Mouse (Mus musculus) granulocyte monocyte progenitor cell, adult 5-6 weeks (primary cell): ENCODE measurements around the gene Dnajb14. TPM values are rescaled to one million over a fixed set of nuclear protein-coding genes. Genes with fewer than 3 reads are reported as not detected.

Experiments
- ATAC-seq: replicated peaks from 2 replicates; pipeline ENCODE4 v1.8.0; 2016; ENCODE audit warnings: mild to moderate bottlenecking, moderate TSS enrichment, inconsistent platforms; ENCODE audit not compliant: poor library complexity, severe bottlenecking
- total RNA-seq, 2 experiments: library from RNA; stranded (forward) in 1 of 2; stranded (reverse) in 1 of 2; fragments of 200-712, 200-1000 nt in 1 of 2; fragments of >200 nt in 1 of 2; fragmentation: Nextera tagmentation in 1 of 2; gene quantifications; 2 replicates each; pipeline ENCODE4 v1.2.3; 2014 to 2017

The Dnajb14 gene
- total RNA-seq (2014; fragmentation: Nextera tagmentation): 6.2 and 7.4 TPM in 2 replicates
- 4.8 and 7.1 TPM in 2 replicates for total RNA-seq (2017)

GRCm38 (mm10) chr3:137867437-137868093 lies at the start of gene Dnajb14:
Gene Dnajb14, plus strand, starts transcription at chr3:137867675.
- ATAC-seq: peak; percentile 1

GRCm38 (mm10) chr3:137818713-137819112 lies 48.8 kb upstream of the Dnajb14 start:
- no peak for ATAC-seq

GRCm38 (mm10) chr3:137820688-137821467 lies 46.6 kb upstream of the Dnajb14 start:
- peak; percentile 77 for ATAC-seq

- 0 out of 2 replicates have a peak, but pooled peaks have one; percentile 45 for ATAC-seq
These were observed 44.2 kb upstream of the Dnajb14 start for GRCm38 (mm10) chr3:137823317-137823716.

- ATAC-seq: no peak
These were observed 39.8 kb upstream of the Dnajb14 start for GRCm38 (mm10) chr3:137827678-137828077.

- peak; percentile 59; the same call in 1 of the 2 replicates for ATAC-seq
These were observed 36.3 kb upstream of the Dnajb14 start for GRCm38 (mm10) chr3:137831156-137831555.

GRCm38 (mm10) chr3:137833128-137833527 lies 34.3 kb upstream of the Dnajb14 start:
- peak; percentile 40; the same call in 1 of the 2 replicates for ATAC-seq

- ATAC-seq: no peak
These were observed 33.8 kb upstream of the Dnajb14 start for GRCm38 (mm10) chr3:137833698-137834097.

GRCm38 (mm10) chr3:137836543-137836942 lies 30.9 kb upstream of the Dnajb14 start:
- no peak for ATAC-seq

- ATAC-seq: no peak
These were observed 29.3 kb upstream of the Dnajb14 start for GRCm38 (mm10) chr3:137838160-137838559.

GRCm38 (mm10) chr3:137842944-137843343 lies 24.5 kb upstream of the Dnajb14 start:
- no peak for ATAC-seq

- no peak for ATAC-seq
These were observed 23.2 kb upstream of the Dnajb14 start for GRCm38 (mm10) chr3:137844263-137844662.

GRCm38 (mm10) chr3:137846552-137846951 lies 20.9 kb upstream of the Dnajb14 start:
- ATAC-seq: peak; percentile 77

- ATAC-seq: peak; percentile 85
These were observed 19.1 kb upstream of the Dnajb14 start for GRCm38 (mm10) chr3:137848354-137848753.

- ATAC-seq: no peak
These were observed 17.8 kb upstream of the Dnajb14 start for GRCm38 (mm10) chr3:137849697-137850096.

- no peak for ATAC-seq
These were observed 16.3 kb upstream of the Dnajb14 start for GRCm38 (mm10) chr3:137851196-137851595.

- ATAC-seq: peak; percentile 57
These were observed 14.5 kb upstream of the Dnajb14 start for GRCm38 (mm10) chr3:137853011-137853410.

GRCm38 (mm10) chr3:137855328-137855727 lies 12.1 kb upstream of the Dnajb14 start:
- ATAC-seq: no peak

GRCm38 (mm10) chr3:137856061-137856460 lies 11.4 kb upstream of the Dnajb14 start:
- no peak for ATAC-seq

GRCm38 (mm10) chr3:137860394-137861170 lies 6.9 kb upstream of the Dnajb14 start:
- peak; percentile 19 for ATAC-seq

GRCm38 (mm10) chr3:137861436-137861835 lies 6.0 kb upstream of the Dnajb14 start:
- ATAC-seq: no peak
